Mouse (Mus musculus) megakaryocyte, embryonic 14.5 days (primary cell): ENCODE data around the gene Rbfox2.

ENCODE experiments used
- FLI1 ChIP-seq: IDR thresholded peaks from 2 replicates; pipeline ENCODE4 v1.6.1; 2012; ENCODE audit warnings: low read length, inconsistent platforms, mixed read lengths
- GATA1 ChIP-seq: IDR thresholded peaks from 3 replicates; pipeline ENCODE4 v1.6.1; 2012; ENCODE audit warnings: mixed read lengths, low read length, inconsistent platforms, borderline replicate concordance

GRCm38 (mm10) chr15:77293493-77293892 is 13.3 kb downstream of the Rbfox2 start:
- TF ChIP-seq GATA1 (no peak), FLI1 (no peak)
